Mouse (Mus musculus) kidney, embryonic 14.5 days (tissue): ENCODE data around the gene Tmtc1. TPM values are rescaled to one million over a fixed set of nuclear protein-coding genes. Genes with fewer than 3 reads are reported as not detected.

Source experiments
- ATAC-seq: fragments of 200-750 bp; cut with Nextera tagmentation; 2 replicates; pipeline ENCODE4 v1.8.0; 2017; ENCODE audit warnings: moderate number of reproducible peaks, mild to moderate bottlenecking, moderate TSS enrichment, moderate library complexity; ENCODE audit not compliant: low FRiP score, low TSS enrichment
- H3K27ac ChIP-seq: fragments of 300-500 bp; sonication (generic); 2 replicates; pipeline ENCODE4 v1.5.1; 2014; ENCODE audit warnings: low read depth, mild to moderate bottlenecking, low read length, moderate library complexity, mixed read lengths
- H3K27me3 ChIP-seq: fragments of 300-500 bp; sonication (generic); 2 replicates; pipeline ENCODE4 v1.6.1; 2014; ENCODE audit warnings: mild to moderate bottlenecking, low read length; ENCODE audit not compliant: control insufficient read depth, insufficient read depth
- H3K36me3 ChIP-seq: fragments of 300-500 bp; sonication (generic); 2 replicates; pipeline ENCODE4 v1.6.1; 2014; ENCODE audit warnings: low read length, mixed read lengths; ENCODE audit not compliant: control insufficient read depth, insufficient read depth
- H3K4me1 ChIP-seq: fragments of 300-500 bp; sonication (generic); 2 replicates; pipeline ENCODE4 v1.6.1; 2014; ENCODE audit warnings: low read length, mixed read lengths; ENCODE audit not compliant: control insufficient read depth, insufficient read depth
- H3K4me2 ChIP-seq: fragments of 300-500 bp; sonication (generic); replicated peaks from 2 replicates; pipeline ENCODE4 v1.6.1; 2014; ENCODE audit warnings: low read depth, mild to moderate bottlenecking, low read length
- H3K4me3 ChIP-seq: fragments of 300-500 bp; sonication (generic); 2 replicates; pipeline ENCODE4 v1.5.1; 2014; ENCODE audit warnings: mild to moderate bottlenecking, low read length
- H3K9ac ChIP-seq: fragments of 300-500 bp; sonication (generic); 2 replicates; pipeline ENCODE4 v1.6.1; 2014; ENCODE audit warnings: low read depth, mild to moderate bottlenecking, low read length, moderate library complexity
- H3K9me3 ChIP-seq: fragments of 300-500 bp; sonication (generic); 2 replicates; pipeline ENCODE4 v1.6.1; 2016; ENCODE audit warnings: low read length; ENCODE audit not compliant: control insufficient read depth
- WGBS: fragments of 180-500 bp; shearing (Covaris S2); extraction: QIAGEN DNeasy Blood & Tissue Kit; methylation state at CpG from one replicate; pipeline ENCODE4 v1.1.7; 2014; 5-methylcytosine and 5-hydroxymethylcytosine counted together
- polyA plus RNA-seq: library from polyadenylated mRNA; unstranded; fragments of >200 nt; fragmentation: Nextera tagmentation; extraction: Ambion mirVana; gene quantifications from 2 replicates; pipeline ENCODE4 v1.2.1, GENCODE M21; 2014

Gene Tmtc1
- polyA plus RNA-seq, 1 experiment from 2014 or later = 2.5 TPM

- Histone ChIP-seq H3K4me3 (no peak overlapping the region), H3K9ac (no peak overlapping the region), H3K4me2 (no peak overlapping the region), H3K27ac (no peak overlapping the region), H3K9me3 (no peaks in the 10 kb centered on the region), H3K27me3 (no peaks in the 10 kb centered on the region), H3K4me1 (no peaks in the 10 kb centered on the region), H3K36me3 (no peaks in the 10 kb centered on the region)
- ATAC-seq = no peak
- 68% methylated on average over 2 of the region's 2 CpGs for WGBS
Measured at GRCm38 (mm10) chr6:148405599-148405998, 38.6 kb downstream of the Tmtc1 start.

DNA sequence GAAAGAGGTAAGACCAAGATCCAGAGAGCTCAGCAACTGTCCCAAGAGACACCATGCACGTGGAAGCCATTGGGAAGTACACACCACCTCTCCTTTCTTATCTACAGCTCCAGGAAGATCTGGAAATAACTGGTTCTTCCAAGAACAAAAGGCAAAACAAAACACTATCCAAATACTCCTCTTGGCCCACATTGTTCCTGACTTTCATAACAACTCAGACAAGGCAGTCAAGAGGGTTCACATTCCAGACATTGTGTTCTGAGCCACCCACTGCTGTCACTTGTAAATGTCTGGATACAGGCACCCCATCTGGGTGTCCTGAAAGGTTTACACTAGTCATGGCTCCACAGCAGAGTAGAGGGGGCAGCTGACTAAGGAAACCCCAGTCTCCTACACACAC is 39.7 kb downstream of the Tmtc1 start:
- H3K4me1 ChIP-seq = no peaks in the 10 kb centered on the region
- no peak overlapping the region for H3K27ac ChIP-seq
- H3K4me2 ChIP-seq = no peak overlapping the region
- no peak overlapping the region for H3K9ac ChIP-seq
- no peaks in the 10 kb centered on the region for H3K27me3 ChIP-seq
- WGBS = 50% methylated on average over 1 of the region's 1 CpGs
- no peaks in the 10 kb centered on the region for H3K36me3 ChIP-seq
- no peak overlapping the region for H3K4me3 ChIP-seq
- H3K9me3 ChIP-seq = no peaks in the 10 kb centered on the region
- no peak for ATAC-seq

DNA sequence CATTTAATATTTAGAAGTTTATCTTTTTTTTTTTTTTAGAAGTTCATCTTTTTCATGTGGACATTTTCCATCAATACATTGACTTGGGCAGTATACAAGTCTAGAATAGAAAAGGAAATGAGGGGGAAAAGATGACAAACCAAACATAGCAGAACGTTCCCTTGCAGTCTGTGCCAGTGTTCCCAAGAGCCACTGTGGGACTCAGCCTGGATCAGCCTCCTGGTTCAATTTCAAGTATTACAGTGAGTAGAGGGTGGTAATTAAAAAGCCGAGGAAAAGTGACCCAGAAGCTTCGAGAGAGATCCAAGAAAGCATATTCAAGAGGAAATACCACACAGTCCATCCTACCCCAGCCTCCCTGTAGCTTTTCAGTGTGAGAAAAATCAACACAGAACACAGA is 40.4 kb downstream of the Tmtc1 start:
- Histone ChIP-seq H3K4me1 (no peaks in the 10 kb centered on the region), H3K9me3 (no peaks in the 10 kb centered on the region), H3K36me3 (no peaks in the 10 kb centered on the region), H3K9ac (no peak overlapping the region), H3K4me2 (no peak overlapping the region), H3K27ac (no peak overlapping the region), H3K4me3 (no peak overlapping the region), H3K27me3 (no peaks in the 10 kb centered on the region)
- no peak for ATAC-seq
- 67% methylated on average over 3 of the region's 3 CpGs for WGBS

- H3K9me3 ChIP-seq = no peaks in the 10 kb centered on the region
- 87% methylated on average over 6 of the region's 6 CpGs for WGBS
- H3K4me3 ChIP-seq = no peak overlapping the region
- H3K9ac ChIP-seq = no peak overlapping the region
- H3K27me3 ChIP-seq = no peaks in the 10 kb centered on the region
- no peaks in the 10 kb centered on the region for H3K4me1 ChIP-seq
- ATAC-seq = no peak
- no peak overlapping the region for H3K4me2 ChIP-seq
- no peaks in the 10 kb centered on the region for H3K36me3 ChIP-seq
- H3K27ac ChIP-seq = no peak overlapping the region
Measured at GRCm38 (mm10) chr6:148401031-148401430, 43.2 kb downstream of the Tmtc1 start.

DNA sequence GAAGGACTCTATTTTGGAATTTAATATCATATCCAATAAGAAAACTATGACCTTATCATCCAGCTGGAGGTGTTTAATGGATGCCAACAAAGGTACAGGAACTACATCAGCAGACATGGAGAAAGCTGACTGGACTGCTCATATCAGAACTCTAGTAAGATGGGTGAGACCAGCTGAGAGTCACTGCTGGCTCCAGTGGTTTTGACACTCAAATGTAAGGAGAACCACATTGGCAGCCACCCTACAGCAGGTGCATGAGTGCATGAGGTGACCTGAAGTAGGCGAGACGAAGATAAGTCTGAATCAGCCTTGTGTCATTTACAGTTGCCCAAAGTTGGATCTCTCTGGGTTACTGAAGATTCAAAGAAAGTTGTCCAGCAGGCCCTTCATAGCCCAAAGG is 44.6 kb downstream of the Tmtc1 start:
- no peak overlapping the region for H3K4me2 ChIP-seq
- H3K9ac ChIP-seq = no peak overlapping the region
- H3K9me3 ChIP-seq = no peaks in the 10 kb centered on the region
- no peak overlapping the region for H3K27ac ChIP-seq
- no peaks in the 10 kb centered on the region for H3K36me3 ChIP-seq
- no peak overlapping the region for H3K4me3 ChIP-seq
- no peak for ATAC-seq
- H3K4me1 ChIP-seq = no peaks in the 10 kb centered on the region
- no peaks in the 10 kb centered on the region for H3K27me3 ChIP-seq
- WGBS = 94% methylated on average over 2 of the region's 2 CpGs

- Histone ChIP-seq H3K4me1 (no peaks in the 10 kb centered on the region), H3K4me3 (no peak overlapping the region), H3K4me2 (no peak overlapping the region), H3K36me3 (no peaks in the 10 kb centered on the region), H3K27ac (no peak overlapping the region), H3K9ac (no peak overlapping the region), H3K9me3 (no peaks in the 10 kb centered on the region), H3K27me3 (no peaks in the 10 kb centered on the region)
- 91% methylated on average over 2 of the region's 2 CpGs for WGBS
- no peak for ATAC-seq
Measured at GRCm38 (mm10) chr6:148398888-148399287, 45.3 kb downstream of the Tmtc1 start.

- H3K9me3 ChIP-seq = no peaks in the 10 kb centered on the region
- WGBS = 92% methylated on average over 5 of the region's 5 CpGs
- no peak overlapping the region for H3K4me3 ChIP-seq
- no peak for ATAC-seq
- no peak overlapping the region for H3K27ac ChIP-seq
- no peaks in the 10 kb centered on the region for H3K36me3 ChIP-seq
- no peaks in the 10 kb centered on the region; the same call in 1 of the 2 replicates for H3K4me1 ChIP-seq
- no peaks in the 10 kb centered on the region for H3K27me3 ChIP-seq
- no peak overlapping the region for H3K4me2 ChIP-seq
- no peak overlapping the region for H3K9ac ChIP-seq
Measured at GRCm38 (mm10) chr6:148397270-148397669, 46.9 kb downstream of the Tmtc1 start.

- Histone ChIP-seq H3K4me3 (no peak overlapping the region), H3K9me3 (no peaks in the 10 kb centered on the region), H3K9ac (no peak overlapping the region), H3K4me1 (no peaks in the 10 kb centered on the region; the same call in 1 of the 2 replicates), H3K4me2 (no peak overlapping the region), H3K27ac (no peak overlapping the region), H3K27me3 (no peaks in the 10 kb centered on the region), H3K36me3 (no peaks in the 10 kb centered on the region)
- WGBS = 95% methylated on average over 3 of the region's 3 CpGs
- no peak for ATAC-seq
Measured at GRCm38 (mm10) chr6:148395272-148395671, 48.9 kb downstream of the Tmtc1 start.

GRCm38 (mm10) chr6:148394294-148394693 is 49.9 kb downstream of the Tmtc1 start:
- ATAC-seq = no peak
- H3K4me1 ChIP-seq = no peaks in the 10 kb centered on the region; the same call in 1 of the 2 replicates
- H3K27me3 ChIP-seq = no peaks in the 10 kb centered on the region
- H3K27ac ChIP-seq = no peak overlapping the region
- H3K9me3 ChIP-seq = no peaks in the 10 kb centered on the region
- 73% methylated on average over 3 of the region's 3 CpGs for WGBS
- H3K4me2 ChIP-seq = no peak overlapping the region
- H3K4me3 ChIP-seq = no peak overlapping the region
- H3K9ac ChIP-seq = no peak overlapping the region
- no peaks in the 10 kb centered on the region for H3K36me3 ChIP-seq
